Comparison of ENCODE assay signal across 9 mouse cellular contexts in genomic region chr3:97824744-97825143, GRCm38 (mm10).
A peak's percentile ranks its signal among the peaks of the same experiment; 100 is the strongest.
DNase-seq lines count a peak whose midpoint lies in the region; ATAC-seq lines count a peak whose summit lies in the region.
"Had no signal": no experiment of that assay in that cellular context is flagged by ENCODE, and none has a peak within 500 bp of the region (broad histone marks: within the 10 kb centered on the region; RNA-seq: fewer than 3 reads in every experiment).

No protein-coding gene starts in this region.

- no peaks in the 10 kb centered on the region for H3K27me3 ChIP-seq in kidney, embryonic 14.5 days (ENCODE audit: control insufficient read depth, insufficient read depth, low read length)
- no peaks in the 10 kb centered on the region for H3K27me3 ChIP-seq in heart, embryonic 15.5 days
- peaks cover 27% of the 10 kb centered on the region for H3K27me3 ChIP-seq in liver, embryonic 13.5 days
- no peaks in the 10 kb centered on the region for H3K27me3 ChIP-seq in splenic B cell, adult 2 months (ENCODE audit: control insufficient read depth, insufficient read depth, low read length, poor library complexity, severe bottlenecking)

- H3K27ac ChIP-seq in kidney, embryonic 14.5 days (ENCODE audit: low read depth, low read length) = no peak overlapping the region
- H3K27ac ChIP-seq in heart, embryonic 15.5 days = peak overlapping the region; percentile 98
- no peak overlapping the region for H3K27ac ChIP-seq in liver, embryonic 13.5 days

- peak overlapping the region; percentile 34 for H3K4me3 ChIP-seq in kidney, embryonic 14.5 days (ENCODE audit: low read length)
- H3K4me3 ChIP-seq in heart, embryonic 15.5 days = peak overlapping the region; percentile 65
- peak overlapping the region; percentile 39; the same call in 1 of the 2 replicates for H3K4me3 ChIP-seq in liver, embryonic 13.5 days (replicated peaks)

- peak overlapping the region; percentile 88 for H3K4me2 ChIP-seq in kidney, embryonic 14.5 days (replicated peaks; ENCODE audit: low read depth, low read length)
- peak overlapping the region; percentile 74 for H3K4me2 ChIP-seq in heart, embryonic 15.5 days
- H3K4me2 ChIP-seq in liver, embryonic 13.5 days = peak overlapping the region; percentile 60

- no peaks in the 10 kb centered on the region for H3K36me3 ChIP-seq in kidney, embryonic 14.5 days (ENCODE audit: control insufficient read depth, insufficient read depth, low read length)
- no peaks in the 10 kb centered on the region for H3K36me3 ChIP-seq in heart, embryonic 15.5 days
- no peaks in the 10 kb centered on the region for H3K36me3 ChIP-seq in liver, embryonic 13.5 days
- H3K36me3 ChIP-seq in splenic B cell, adult 2 months (ENCODE audit: control insufficient read depth, insufficient read depth, low read length, poor library complexity, severe bottlenecking) = no peaks in the 10 kb centered on the region
- H3K36me3 ChIP-seq: G1E had no signal

- 3% methylated on average over 4 of the region's 5 CpGs for WGBS in kidney, embryonic 14.5 days
- 12% methylated on average over 4 of the region's 5 CpGs for WGBS in heart, embryonic 15.5 days
- 6% methylated on average over 4 of the region's 5 CpGs for WGBS in liver, embryonic 13.5 days (ENCODE audit: insufficient replicate concordance)

- H3K9me3 ChIP-seq in kidney, embryonic 14.5 days (ENCODE audit: control insufficient read depth, low read length) = no peaks in the 10 kb centered on the region
- no peaks in the 10 kb centered on the region for H3K9me3 ChIP-seq in heart, embryonic 15.5 days (replicated peaks)
- H3K9me3 ChIP-seq in liver, embryonic 13.5 days (replicated peaks) = no peaks in the 10 kb centered on the region
- H3K9me3 ChIP-seq: G1E had no signal

- H3K9ac ChIP-seq in kidney, embryonic 14.5 days (ENCODE audit: low read depth, low read length) = no peak overlapping the region
- peak overlapping the region; percentile 20 for H3K9ac ChIP-seq in heart, embryonic 15.5 days
- H3K9ac ChIP-seq in liver, embryonic 13.5 days = no peak overlapping the region

- 0 out of 2 replicates have a peak, but pooled peaks cover 3% of the 10 kb centered on the region for H3K4me1 ChIP-seq in kidney, embryonic 14.5 days (ENCODE audit: control insufficient read depth, insufficient read depth, low read length)
- H3K4me1 ChIP-seq in heart, embryonic 15.5 days (replicated peaks) = peaks cover 30% of the 10 kb centered on the region
- H3K4me1 ChIP-seq in liver, embryonic 13.5 days (replicated peaks) = peaks cover 7% of the 10 kb centered on the region; the same call in 1 of the 2 replicates

- peak; percentile 28; the same call in 1 of the 2 replicates for ATAC-seq in kidney, embryonic 14.5 days (ENCODE audit: low FRiP score, low TSS enrichment)
- peak; percentile 30; the same call in 1 of the 2 replicates for ATAC-seq in heart, embryonic 15.5 days (replicated peaks; ENCODE audit: insufficient number of reproducible peaks, insufficient read depth, low FRiP score, low read depth)
- no peak for ATAC-seq in liver, embryonic 13.5 days (ENCODE audit: low read depth)

- no peak for DNase-seq in kidney, adult 9 months
- no peak for DNase-seq in liver, embryonic 13.5 days
- peak; percentile 5 for DNase-seq in splenic B cell, adult 2 months (ENCODE audit: low read depth, low spot score)
- DNase-seq in spleen, adult 18-20 months = no peak
- no peak for DNase-seq in frontal cortex, postnatal 25 days (ENCODE audit: low spot score in 2 of 2)
- DNase-seq in spleen, postnatal 10 days (ENCODE audit: low spot score in 2 of 2) = no peak
